ENCODE assay signal across 13 mouse cellular contexts in genomic region chr5:107749229-107749916, GRCm38 (mm10). TPM values are rescaled to one million over a fixed set of nuclear protein-coding genes. Genes with fewer than 3 reads are reported as not detected.
A peak's percentile ranks its signal among the peaks of the same experiment; 100 is the strongest.
DNase-seq lines count a peak whose midpoint lies in the region; ATAC-seq lines count a peak whose summit lies in the region.
"Had no signal": no experiment of that assay in that cellular context is flagged by ENCODE, and none has a peak within 500 bp of the region (broad histone marks: within the 10 kb centered on the region; RNA-seq: fewer than 3 reads in every experiment).

No protein-coding gene starts in this region.

- peaks cover 2% of the 10 kb centered on the region; the same call in 1 of the 2 replicates for H3K36me3 ChIP-seq in liver, embryonic 11.5 days (ENCODE audit: control insufficient read depth, insufficient read depth, low read length)
- peaks cover 61% of the 10 kb centered on the region for H3K36me3 ChIP-seq in liver, embryonic 12.5 days
- no peaks in the 10 kb centered on the region for H3K36me3 ChIP-seq in intestine, embryonic 15.5 days
- H3K36me3 ChIP-seq in forebrain, embryonic 15.5 days = no peaks in the 10 kb centered on the region

- H3K4me3 ChIP-seq in liver, embryonic 11.5 days (ENCODE audit: low read depth, low read length) = no peak overlapping the region
- H3K4me3 ChIP-seq in liver, embryonic 12.5 days = no peak overlapping the region
- H3K4me3 ChIP-seq in intestine, embryonic 15.5 days (replicated peaks) = no peak overlapping the region
- no peak overlapping the region for H3K4me3 ChIP-seq in forebrain, embryonic 15.5 days
- H3K4me3 ChIP-seq: forebrain, embryonic 10.5 days; heart, embryonic 15.5 days had no signal

- no peaks in the 10 kb centered on the region for H3K9me3 ChIP-seq in liver, embryonic 11.5 days (ENCODE audit: control insufficient read depth, low read length)
- no peaks in the 10 kb centered on the region for H3K9me3 ChIP-seq in liver, embryonic 12.5 days (replicated peaks)
- H3K9me3 ChIP-seq in intestine, embryonic 15.5 days = no peaks in the 10 kb centered on the region
- H3K9me3 ChIP-seq in forebrain, embryonic 15.5 days = no peaks in the 10 kb centered on the region
- H3K9me3 ChIP-seq: forebrain, embryonic 10.5 days; heart, embryonic 15.5 days had no signal

- DNase-seq in liver, embryonic 11.5 days (ENCODE audit: low spot score) = no peak
- peak; percentile 90 for DNase-seq in NIH3T3 (ENCODE audit: low read depth)
- DNase-seq in testis, postnatal 14 days (ENCODE audit: low spot score) = no peak
- DNase-seq: cerebellum, adult 11-12 months; midbrain, embryonic 14.5 days had no signal

- WGBS in liver, embryonic 11.5 days = 38% methylated on average over 9 of the region's 9 CpGs
- 17% methylated on average over 9 of the region's 9 CpGs for WGBS in liver, embryonic 12.5 days (ENCODE audit: insufficient replicate concordance)
- WGBS in intestine, embryonic 15.5 days = 43% methylated on average over 9 of the region's 9 CpGs
- WGBS in forebrain, embryonic 15.5 days = 82% methylated on average over 9 of the region's 9 CpGs

- no peak overlapping the region for H3K4me2 ChIP-seq in liver, embryonic 11.5 days
- H3K4me2 ChIP-seq in liver, embryonic 12.5 days = no peak overlapping the region
- no peak overlapping the region for H3K4me2 ChIP-seq in intestine, embryonic 15.5 days (replicated peaks)
- no peak overlapping the region for H3K4me2 ChIP-seq in forebrain, embryonic 15.5 days (replicated peaks)
- H3K4me2 ChIP-seq: heart, embryonic 15.5 days had no signal

- ATAC-seq in liver, embryonic 11.5 days (replicated peaks; ENCODE audit: low FRiP score) = no peak; the same call in 1 of the 2 replicates
- ATAC-seq in liver, embryonic 12.5 days = no peak
- peak; percentile 82 for ATAC-seq in intestine, embryonic 15.5 days
- ATAC-seq in megakaryocyte progenitor cell, adult 5-6 weeks (replicated peaks; ENCODE audit: poor library complexity) = peak; percentile 98
- ATAC-seq in activated CD4-positive, CD25-positive, alpha-beta regulatory T cell, adult 4 months = no peak
- ATAC-seq in forebrain, embryonic 15.5 days (replicated peaks) = no peak

- peaks cover 3% of the 10 kb centered on the region; the same call in 1 of the 2 replicates for H3K27me3 ChIP-seq in liver, embryonic 11.5 days (replicated peaks; ENCODE audit: control insufficient read depth, insufficient read depth, low read length)
- H3K27me3 ChIP-seq in liver, embryonic 12.5 days (replicated peaks) = peaks cover 4% of the 10 kb centered on the region; the same call in 1 of the 2 replicates
- no peaks in the 10 kb centered on the region for H3K27me3 ChIP-seq in intestine, embryonic 15.5 days (replicated peaks)
- H3K27me3 ChIP-seq in forebrain, embryonic 15.5 days = no peaks in the 10 kb centered on the region
- H3K27me3 ChIP-seq: heart, embryonic 15.5 days had no signal

- peak overlapping the region; percentile 25; the same call in 1 of the 2 replicates for H3K27ac ChIP-seq in liver, embryonic 11.5 days (ENCODE audit: low read depth, low read length)
- no peak overlapping the region for H3K27ac ChIP-seq in liver, embryonic 12.5 days
- no peak overlapping the region for H3K27ac ChIP-seq in intestine, embryonic 15.5 days
- H3K27ac ChIP-seq in forebrain, embryonic 15.5 days (replicated peaks) = no peak overlapping the region
- H3K27ac ChIP-seq: forebrain, embryonic 10.5 days; heart, embryonic 15.5 days had no signal

- H3K4me1 ChIP-seq in liver, embryonic 11.5 days (replicated peaks; ENCODE audit: control insufficient read depth, insufficient read depth, low read length) = no peaks in the 10 kb centered on the region; the same call in 1 of the 2 replicates
- H3K4me1 ChIP-seq in liver, embryonic 12.5 days = peaks cover 16% of the 10 kb centered on the region; the same call in 1 of the 2 replicates
- H3K4me1 ChIP-seq in intestine, embryonic 15.5 days (replicated peaks) = no peaks in the 10 kb centered on the region
- no peaks in the 10 kb centered on the region for H3K4me1 ChIP-seq in forebrain, embryonic 15.5 days
- H3K4me1 ChIP-seq: heart, embryonic 15.5 days had no signal

- H3K9ac ChIP-seq in liver, embryonic 11.5 days (ENCODE audit: low read depth, low read length) = no peak overlapping the region
- no peak overlapping the region for H3K9ac ChIP-seq in liver, embryonic 12.5 days
- no peak overlapping the region for H3K9ac ChIP-seq in intestine, embryonic 15.5 days
- H3K9ac ChIP-seq in forebrain, embryonic 15.5 days (replicated peaks) = no peak overlapping the region
- H3K9ac ChIP-seq: heart, embryonic 15.5 days had no signal

RNA-seq across cellular contexts. Expression of gene Gfi1, which starts 23.5 kb away (rescaled TPM):
- polyA plus RNA-seq in liver, embryonic 11.5 days (2014; fragmentation: Nextera tagmentation; extraction: Ambion mirVana) = 0.22 and 0.30 TPM in 2 replicates
- 0.74 and 1.0 TPM in 2 replicates for polyA plus RNA-seq in liver, embryonic 12.5 days (2016; fragmentation: Nextera tagmentation; extraction: Ambion mirVana)
- 1.2 and 2.2 TPM in 2 replicates for polyA plus RNA-seq in intestine, embryonic 15.5 days (2015; fragmentation: Nextera tagmentation; extraction: Ambion mirVana)
- total RNA-seq in megakaryocyte progenitor cell, adult 5-6 weeks (2015) = 45.2 and 47.9 TPM in 2 replicates
- total RNA-seq in megakaryocyte progenitor cell, adult 5-6 weeks (2017) = 57.9 and 61.6 TPM in 2 replicates
- polyA plus RNA-seq in activated CD4-positive, CD25-positive, alpha-beta regulatory T cell, adult 4 months (2017; shearing (Covaris generic)) = 1 to 10 TPM; 2.6 to 3.1 TPM
- not detected in 2 replicates for polyA plus RNA-seq in forebrain, embryonic 15.5 days (2015; fragmentation: Nextera tagmentation; extraction: Ambion mirVana)
- total RNA-seq: layer of hippocampus, postnatal 10 days had no signal
- polyA plus RNA-seq: forebrain, embryonic 10.5 days; midbrain, embryonic 14.5 days had no signal

Comparison
In these comparisons a context has a peak if more than half of its experiments do, and no peak if none do; other contexts are left out.
1. ATAC-seq: peak in intestine, embryonic 15.5 days (single experiment) and megakaryocyte progenitor cell, adult 5-6 weeks (single experiment); none in liver, embryonic 11.5 days (single experiment), liver, embryonic 12.5 days (single experiment), activated CD4-positive, CD25-positive, alpha-beta regulatory T cell, adult 4 months (single experiment) and forebrain, embryonic 15.5 days (single experiment).